ENCODE assay signal across 9 mouse cellular contexts in genomic region chr2:181671326-181671725, GRCm38 (mm10). TPM values are rescaled to one million over a fixed set of nuclear protein-coding genes. Genes with fewer than 3 reads are reported as not detected.
DNase-seq lines count a peak whose midpoint lies in the region; ATAC-seq and TF ChIP-seq lines count a peak whose summit lies in the region.
"Had no signal": no experiment of that assay in that cellular context is flagged by ENCODE, and none has a peak within 500 bp of the region (broad histone marks: within the 10 kb centered on the region; RNA-seq: fewer than 3 reads in every experiment).

Gene Sox18, minus strand, starts transcription at chr2:181671640.

- no peak within 1 kb of the TSS for H3K27ac ChIP-seq in spleen, adult 2 months (ENCODE audit: insufficient read depth, low read length)
- H3K27ac ChIP-seq in forebrain, embryonic 13.5 days = no peak within 1 kb of the TSS

- no peak for DNase-seq in spleen, adult 2 months (ENCODE audit: low read depth in 1 of 2, low spot score in 2 of 2)
- no peak for DNase-seq in spleen, postnatal 36 days (ENCODE audit: low spot score in 2 of 2)
- DNase-seq in heart, postnatal 25 days (ENCODE audit: low spot score) = peak; percentile 76
- no peak for DNase-seq in large intestine, adult 2 months (ENCODE audit: low read depth, low spot score)
- DNase-seq in lung, postnatal 14 days = peak; percentile 82
- DNase-seq in right cerebral cortex, postnatal 14 days = no peak

- intact Hi-C loops in heart, postnatal 25 days (cut with DNase I) = loop anchor here (10.0 kb wide), 1 partner anchor 187 kb away; no protein-coding TSS in a partner anchor

- no peaks in the 10 kb centered on the region for H3K9me3 ChIP-seq in forebrain, embryonic 13.5 days (replicated peaks)

- H3K4me1 ChIP-seq in spleen, adult 2 months (ENCODE audit: control insufficient read depth, insufficient read depth, insufficient read length) = no peaks in the 10 kb centered on the region; the same call in 1 of the 2 replicates
- peaks cover 30% of the 10 kb centered on the region for H3K4me1 ChIP-seq in forebrain, embryonic 13.5 days

- no peak for TF ChIP-seq CTCF in spleen, adult 2 months (IDR thresholded peaks at IDR 0.05; ENCODE audit: extremely low read depth, insufficient read depth, insufficient read length, insufficient replicate concordance)

- H3K4me3 ChIP-seq in spleen, adult 2 months (ENCODE audit: extremely low read depth, insufficient read depth, insufficient read length) = peak within 1 kb of the TSS; percentile 21; the same call in 1 of the 2 replicates
- H3K4me3 ChIP-seq in forebrain, embryonic 13.5 days = peak within 1 kb of the TSS; percentile 38

- TF ChIP-seq POLR2A in spleen, adult 2 months (IDR thresholded peaks at IDR 0.05; ENCODE audit: low read depth, low read length) = no peak; the same call in 1 of the 2 replicates

- H3K27me3 ChIP-seq in spleen, adult 2 months (ENCODE audit: control insufficient read depth, insufficient read depth, low read length) = peaks cover 18% of the 10 kb centered on the region
- peaks cover 76% of the 10 kb centered on the region for H3K27me3 ChIP-seq in forebrain, embryonic 13.5 days

- peak within 1 kb of the TSS; percentile 61 for H3K4me2 ChIP-seq in forebrain, embryonic 13.5 days

- H3K9ac ChIP-seq in forebrain, embryonic 13.5 days = peak within 1 kb of the TSS; percentile 22; the same call in 1 of the 2 replicates

- ATAC-seq in forebrain, embryonic 13.5 days = peak; percentile 31; the same call in 1 of the 2 replicates
- no peak for ATAC-seq in CD4-positive, CD25-positive, alpha-beta regulatory T cell, adult 4 months
- ATAC-seq: Patski had no signal

- no peaks in the 10 kb centered on the region for H3K36me3 ChIP-seq in spleen, adult 2 months (ENCODE audit: control insufficient read depth, insufficient read depth, low read length)
- H3K36me3 ChIP-seq in forebrain, embryonic 13.5 days (ENCODE audit: poor library complexity, severe bottlenecking) = no peaks in the 10 kb centered on the region

- 3% methylated on average over 43 of the region's 43 CpGs for WGBS in spleen, adult 2 months
- WGBS in forebrain, embryonic 13.5 days = under 1% methylated on average over 43 of the region's 43 CpGs
- WGBS in large intestine, adult 2 months = 2% methylated on average over 43 of the region's 43 CpGs

RNA-seq across cellular contexts. Expression of gene Sox18, which starts in this region (rescaled TPM):
- polyA plus RNA-seq in spleen, adult 2 months (2012; rRNA removed) = 47.5 and 73.4 TPM in 2 replicates
- 11.6 and 13.0 TPM in 2 replicates for polyA plus RNA-seq in forebrain, embryonic 13.5 days (2015; fragmentation: Nextera tagmentation; extraction: Ambion mirVana)
- total RNA-seq in heart, postnatal 25 days (2021) = 10 to 100 TPM; 40.2 to 56.9 TPM
- polyA plus RNA-seq in large intestine, adult 2 months (2012; rRNA removed) = 14.3 and 18.2 TPM in 2 replicates
- polyA plus RNA-seq in CD4-positive, CD25-positive, alpha-beta regulatory T cell, adult 4 months (2017; shearing (Covaris generic)) = not detected

Comparison
In these comparisons a context has a peak if more than half of its experiments do, and no peak if none do; other contexts are left out.
1. RNA of gene Sox18 (polyA plus RNA-seq): 47.5 to 73.4 TPM in spleen, adult 2 months, 14.3 to 18.2 TPM in large intestine, adult 2 months and 11.6 to 13.0 TPM in forebrain, embryonic 13.5 days; not detected in CD4-positive, CD25-positive, alpha-beta regulatory T cell, adult 4 months; every median in the first group is over 10 times any median in the second.
2. DNase-seq: peak in heart, postnatal 25 days (single experiment) and lung, postnatal 14 days (single experiment); none in spleen, adult 2 months (0 of 2), spleen, postnatal 36 days (0 of 2), large intestine, adult 2 months (single experiment) and right cerebral cortex, postnatal 14 days (single experiment).